Mouse (Mus musculus): ENCODE measurements around the gene Actn4. TPM values are rescaled to one million over a fixed set of nuclear protein-coding genes. Genes with fewer than 3 reads are reported as not detected.

Gene Actn4
- total and polyA plus RNA-seq, 2 experiments from 2014 or later = 71.2 to 103 TPM

- peak; percentile 51 for DNase-seq
Measured at GRCm38 (mm10) chr7:28917503-28918426, 44.4 kb downstream of the Actn4 start.

DNA sequence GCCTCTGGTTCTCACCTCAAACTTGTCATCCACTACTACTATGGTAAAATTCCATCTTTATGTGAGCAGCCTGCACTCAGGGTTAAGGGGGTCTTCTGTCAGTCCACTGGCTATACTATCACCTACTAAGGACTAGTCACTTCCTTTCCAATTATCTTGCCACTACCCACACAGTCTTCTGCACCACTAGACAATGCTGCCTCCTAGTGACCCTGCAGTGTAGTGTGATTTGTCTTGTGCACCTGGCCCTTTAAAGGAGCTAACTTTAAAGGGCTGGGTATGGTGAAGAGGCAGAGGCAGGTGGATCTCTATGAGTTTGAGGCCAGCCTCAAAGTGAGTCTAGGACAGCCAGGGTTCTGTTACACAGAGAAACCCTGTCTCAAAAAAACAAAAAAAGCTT, 45.6 kb downstream of the Actn4 start:
- Histone ChIP-seq H3K4me2 (ENCODE audit: low read depth) (no peak overlapping the region), H3K9me3 (ENCODE audit: low read length) (no peaks in the 10 kb centered on the region), H3K4me3 (ENCODE audit: low read depth, low read length) (no peak overlapping the region), H3K27me3 (ENCODE audit: insufficient read depth, low read length) (no peaks in the 10 kb centered on the region), H3K36me3 (ENCODE audit: insufficient read depth) (peaks cover 58% of the 10 kb centered on the region), H3K4me1 (ENCODE audit: insufficient read depth) (0 out of 2 replicates have a peak, but pooled peaks cover 6% of the 10 kb centered on the region), H3K27ac (ENCODE audit: low read depth, low read length) (no peak overlapping the region), H3K9ac (no peak overlapping the region)
- DNase-seq = no peak
- no peak for ATAC-seq
- peak; percentile 33 for TF ChIP-seq CTCF (IDR thresholded peaks at IDR 0.05; ENCODE audit: low read depth)

More at GRCm38 (mm10) chr7:28917503-28918426, 44.4 kb downstream of the Actn4 start:
- Histone ChIP-seq H3K4me2 (ENCODE audit: low read depth) (no peak overlapping the region), H3K36me3 (ENCODE audit: insufficient read depth) (peaks cover 45% of the 10 kb centered on the region), H3K4me3 (ENCODE audit: low read depth, low read length) (no peak overlapping the region), H3K27ac (ENCODE audit: low read depth, low read length) (peak overlapping the region; percentile 54), H3K27me3 (ENCODE audit: insufficient read depth, low read length) (no peaks in the 10 kb centered on the region), H3K9me3 (ENCODE audit: low read length) (no peaks in the 10 kb centered on the region), H3K9ac (0 out of 2 replicates have a peak overlapping the region, but pooled peaks have one; percentile 3), H3K4me1 (ENCODE audit: insufficient read depth) (peaks cover 12% of the 10 kb centered on the region; the same call in 1 of the 2 replicates)
- no peak for TF ChIP-seq CTCF (IDR thresholded peaks at IDR 0.05; ENCODE audit: low read depth)
- WGBS = 40% methylated on average over 10 of the region's 10 CpGs
- ATAC-seq = peak; percentile 37

DNA sequence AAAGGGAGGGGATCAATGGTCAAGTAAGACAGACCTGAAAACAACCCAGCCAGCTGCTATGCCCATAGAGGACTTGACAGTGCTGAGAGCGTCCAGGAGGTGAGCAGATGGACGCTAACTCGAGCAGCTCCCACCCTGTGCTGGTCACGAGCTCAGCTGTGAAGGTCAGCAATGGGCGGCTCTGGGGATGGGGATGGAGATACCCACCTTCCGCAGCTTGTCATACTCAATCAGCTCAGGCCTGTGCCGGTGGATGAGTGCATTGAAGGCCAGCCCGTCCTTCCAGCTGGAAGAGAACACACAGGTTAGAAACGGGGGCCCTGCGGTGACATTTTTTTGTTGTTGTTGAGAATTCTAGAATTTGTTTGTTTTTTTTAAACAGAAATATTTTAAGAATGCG, 49.0 kb downstream of the Actn4 start:
- Histone ChIP-seq H3K27me3 (ENCODE audit: insufficient read depth, low read length) (no peaks in the 10 kb centered on the region), H3K4me2 (ENCODE audit: low read depth) (no peak overlapping the region), H3K4me3 (ENCODE audit: low read depth, low read length) (no peak overlapping the region), H3K27ac (ENCODE audit: low read depth, low read length) (no peak overlapping the region), H3K9ac (no peak overlapping the region), H3K36me3 (ENCODE audit: insufficient read depth) (peaks cover 76% of the 10 kb centered on the region), H3K4me1 (ENCODE audit: insufficient read depth) (no peaks in the 10 kb centered on the region), H3K9me3 (ENCODE audit: low read length) (no peaks in the 10 kb centered on the region)
- DNase-seq = no peak
- 89% methylated on average over 11 of the region's 11 CpGs for WGBS
- no peak for TF ChIP-seq CTCF (IDR thresholded peaks at IDR 0.05; ENCODE audit: low read depth)
- no peak for ATAC-seq

DNA sequence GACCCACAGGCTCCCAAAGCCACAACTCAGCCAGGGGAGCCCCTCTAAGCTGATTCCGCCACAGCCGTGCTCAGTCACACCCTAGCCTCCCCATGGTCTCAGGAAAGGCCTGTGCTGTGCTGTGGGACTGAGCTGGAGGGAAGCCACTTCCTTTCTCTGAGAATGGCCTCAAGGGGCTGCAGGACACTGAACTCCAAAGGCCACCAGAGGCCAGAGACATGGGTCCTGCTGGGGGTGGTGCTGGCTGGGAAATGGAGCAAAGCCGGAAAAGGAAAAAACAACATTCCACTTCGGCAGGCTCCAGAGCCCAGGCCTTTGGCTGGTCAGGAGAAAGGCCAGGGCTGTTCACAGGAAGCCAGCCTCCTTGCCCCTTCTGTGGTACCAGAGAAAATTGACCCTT, 50.5 kb downstream of the Actn4 start:
- TF ChIP-seq CTCF (IDR thresholded peaks at IDR 0.05; ENCODE audit: low read depth) = no peak
- no peaks in the 10 kb centered on the region for H3K27me3 ChIP-seq (ENCODE audit: insufficient read depth, low read length)
- H3K27ac ChIP-seq (ENCODE audit: low read depth, low read length) = no peak overlapping the region
- no peak overlapping the region for H3K4me3 ChIP-seq (ENCODE audit: low read depth, low read length)
- H3K36me3 ChIP-seq (ENCODE audit: insufficient read depth) = peaks cover 89% of the 10 kb centered on the region
- H3K9ac ChIP-seq = no peak overlapping the region
- no peaks in the 10 kb centered on the region for H3K9me3 ChIP-seq (ENCODE audit: low read length)
- no peak for ATAC-seq
- no peak for DNase-seq
- no peak overlapping the region for H3K4me2 ChIP-seq (ENCODE audit: low read depth)
- 84% methylated on average over 4 of the region's 4 CpGs for WGBS
- no peaks in the 10 kb centered on the region for H3K4me1 ChIP-seq (ENCODE audit: insufficient read depth)

GRCm38 (mm10) chr7:28907195-28907594, 54.9 kb downstream of the Actn4 start:
- H3K4me3 ChIP-seq (ENCODE audit: low read depth, low read length) = no peak overlapping the region
- no peak overlapping the region for H3K9ac ChIP-seq
- DNase-seq (no peak), ATAC-seq (no peak)
- peaks cover 92% of the 10 kb centered on the region for H3K36me3 ChIP-seq (ENCODE audit: insufficient read depth)
- no peaks in the 10 kb centered on the region for H3K27me3 ChIP-seq (ENCODE audit: insufficient read depth, low read length)
- H3K4me1 ChIP-seq (ENCODE audit: insufficient read depth) = no peaks in the 10 kb centered on the region
- H3K27ac ChIP-seq (ENCODE audit: low read depth, low read length) = no peak overlapping the region
- no peak for TF ChIP-seq CTCF (IDR thresholded peaks at IDR 0.05; ENCODE audit: low read depth)
- 95% methylated on average over 5 of the region's 5 CpGs for WGBS
- H3K9me3 ChIP-seq (ENCODE audit: low read length) = no peaks in the 10 kb centered on the region
- no peak overlapping the region for H3K4me2 ChIP-seq (ENCODE audit: low read depth)

GRCm38 (mm10) chr7:28903778-28904177, 58.4 kb downstream of the Actn4 start:
- Histone ChIP-seq H3K27me3 (ENCODE audit: insufficient read depth, low read length) (no peaks in the 10 kb centered on the region), H3K4me1 (ENCODE audit: insufficient read depth) (no peaks in the 10 kb centered on the region), H3K4me2 (ENCODE audit: low read depth) (no peak overlapping the region), H3K4me3 (ENCODE audit: low read depth, low read length) (no peak overlapping the region), H3K27ac (ENCODE audit: low read depth, low read length) (0 out of 2 replicates have a peak overlapping the region, but pooled peaks have one; percentile 30), H3K9me3 (ENCODE audit: low read length) (no peaks in the 10 kb centered on the region), H3K9ac (no peak overlapping the region), H3K36me3 (ENCODE audit: insufficient read depth) (peaks cover 94% of the 10 kb centered on the region)
- DNase-seq (no peak), ATAC-seq (no peak)
- WGBS = 90% methylated on average over 10 of the region's 10 CpGs
- TF ChIP-seq CTCF (IDR thresholded peaks at IDR 0.05; ENCODE audit: low read depth) = no peak

GRCm38 (mm10) chr7:28902809-28903208, 59.3 kb downstream of the Actn4 start:
- Histone ChIP-seq H3K9me3 (ENCODE audit: low read length) (no peaks in the 10 kb centered on the region), H3K4me1 (ENCODE audit: insufficient read depth) (no peaks in the 10 kb centered on the region), H3K9ac (no peak overlapping the region), H3K4me3 (ENCODE audit: low read depth, low read length) (no peak overlapping the region), H3K4me2 (ENCODE audit: low read depth) (no peak overlapping the region), H3K27ac (ENCODE audit: low read depth, low read length) (peak overlapping the region; percentile 48), H3K36me3 (ENCODE audit: insufficient read depth) (peaks cover 94% of the 10 kb centered on the region), H3K27me3 (ENCODE audit: insufficient read depth, low read length) (no peaks in the 10 kb centered on the region)
- 82% methylated on average over 3 of the region's 3 CpGs for WGBS
- peak; percentile 57 for ATAC-seq
- DNase-seq = peak; percentile 43
- TF ChIP-seq CTCF (IDR thresholded peaks at IDR 0.05; ENCODE audit: low read depth) = no peak

Measured in forebrain, postnatal 0 days (tissue).